Mouse (Mus musculus) testis, adult 2 months (tissue): Measurements from ENCODE around the gene Card10.

Source experiments
- CTCF ChIP-seq: fragments of 200-500 bp; IDR thresholded peaks from 2 replicates; pipeline ENCODE4 v1.5.1; 2012; ENCODE audit warnings: low read depth, mild to moderate bottlenecking, inconsistent platforms, low read length, moderate library complexity; ENCODE audit not compliant: control insufficient read depth, insufficient read depth, insufficient replicate concordance
- POLR2A ChIP-seq: fragments of 200-500 bp; IDR thresholded peaks from 2 replicates; pipeline ENCODE4 v1.6.1; 2012; ENCODE audit warnings: low read depth, mild to moderate bottlenecking, inconsistent platforms, low read length, moderate library complexity; ENCODE audit not compliant: control insufficient read depth

GRCm38 (mm10) chr15:78731830-78732229, 71.0 kb downstream of the Card10 start:
- TF ChIP-seq CTCF (no peak), POLR2A (no peak)
